Mouse (Mus musculus) 416B (cell line): ENCODE results near the gene Adcyap1r1.
A peak's percentile ranks its signal among the peaks of the same experiment; 100 is the strongest.

ENCODE experiments used
- DNase-seq: peaks from one replicate; pipeline ENCODE4 v3.0.0; 2011; ENCODE audit warnings: low read depth

Adcyap1r1 gene

GRCm38 (mm10) chr6:55502309-55502708 lies 50.5 kb downstream of the Adcyap1r1 start:
- DNase-seq: no peak

GRCm38 (mm10) chr6:55504797-55505488 lies 53.2 kb downstream of the Adcyap1r1 start:
- peak; percentile 31 for DNase-seq

- no peak for DNase-seq
Observed at GRCm38 (mm10) chr6:55506519-55506918, 54.7 kb downstream of the Adcyap1r1 start.

GRCm38 (mm10) chr6:55509130-55509870 lies 57.5 kb downstream of the Adcyap1r1 start:
- DNase-seq: no peak

GRCm38 (mm10) chr6:55511212-55512065 lies 59.7 kb downstream of the Adcyap1r1 start:
- peak; percentile 25 for DNase-seq

- no peak for DNase-seq
Observed at GRCm38 (mm10) chr6:55512066-55512703, 60.4 kb downstream of the Adcyap1r1 start.

GRCm38 (mm10) chr6:55513477-55513876 lies 61.7 kb downstream of the Adcyap1r1 start:
- no peak for DNase-seq

- peak; percentile 37 for DNase-seq
Observed at GRCm38 (mm10) chr6:55519605-55520201, 67.9 kb downstream of the Adcyap1r1 start.

- peak; percentile 53 for DNase-seq
Observed at GRCm38 (mm10) chr6:55520237-55521095, 68.7 kb downstream of the Adcyap1r1 start.

GRCm38 (mm10) chr6:55536469-55536868 lies 84.7 kb downstream of the Adcyap1r1 start:
- DNase-seq: peak; percentile 82

GRCm38 (mm10) chr6:55539196-55539595 lies 87.4 kb downstream of the Adcyap1r1 start:
- DNase-seq: no peak

- no peak for DNase-seq
Observed at GRCm38 (mm10) chr6:55542359-55542758, 90.6 kb downstream of the Adcyap1r1 start.

- no peak for DNase-seq
Observed at GRCm38 (mm10) chr6:55543345-55543744, 91.6 kb downstream of the Adcyap1r1 start.

- DNase-seq: no peak
Observed at GRCm38 (mm10) chr6:55549211-55549610, 97.4 kb downstream of the Adcyap1r1 start.

- DNase-seq: no peak
Observed at GRCm38 (mm10) chr6:55550926-55551325, 99.1 kb downstream of the Adcyap1r1 start.
